Mouse (Mus musculus) liver, embryonic 14.5 days (tissue): ENCODE measurements at regions not wholly inside any gene's neighbourhood (a gene's known extent, or its start where the extent isn't known, plus 50 kb on each side); places are given as distances from the start of the nearest gene placed in this dataset.
"Not testable (repeated sequence)": the region's sequence is repeated elsewhere in the genome, so short reads cannot be mapped to it uniquely, and the experiment has no call there.

Experiments used
- ATAC-seq: fragments of 200-750 bp; cut with Nextera tagmentation; 2 replicates; pipeline ENCODE4 v1.8.0; 2017; ENCODE audit warnings: moderate number of reproducible peaks, mild to moderate bottlenecking, moderate library complexity; ENCODE audit not compliant: insufficient read depth
- DNase-seq, 3 experiments: peaks; one replicate each; pipeline ENCODE4 v3.0.0-alpha.2; 2012 to 2013; ENCODE audit warnings: low read depth in 3 of 3, low spot score in 3 of 3
- H3K27ac ChIP-seq: fragments of 300-500 bp; sonication (generic); 2 replicates; pipeline ENCODE4 v1.5.1; 2014; ENCODE audit warnings: moderate library complexity, mild to moderate bottlenecking, control low read depth, inconsistent platforms
- H3K27me3 ChIP-seq: fragments of 300-500 bp; sonication (generic); 2 replicates; pipeline ENCODE4 v1.6.1; 2014; ENCODE audit warnings: mild to moderate bottlenecking, low read length, moderate library complexity; ENCODE audit not compliant: control insufficient read depth, insufficient read depth
- H3K36me3 ChIP-seq: fragments of 300-500 bp; sonication (generic); replicated peaks from 2 replicates; pipeline ENCODE4 v1.6.1; 2014; ENCODE audit warnings: low read depth; ENCODE audit not compliant: control insufficient read depth, insufficient read depth
- H3K4me1 ChIP-seq, 2 experiments: fragments of 200-500 bp in 1 of 2; fragments of 300-500 bp in 1 of 2; sonication (generic) in 1 of 2; replicated peaks; 2 replicates each; pipeline ENCODE4 v1.6.1; 2012 to 2014; ENCODE audit warnings: antibody characterized with exemption in 1 of 2, inconsistent platforms in 1 of 2, low read length in 1 of 2; ENCODE audit not compliant: control insufficient read depth in 2 of 2, insufficient read depth in 2 of 2
- H3K4me2 ChIP-seq: fragments of 300-500 bp; sonication (generic); 2 replicates; pipeline ENCODE4 v1.6.1; 2014; ENCODE audit warnings: low read depth, mild to moderate bottlenecking, control low read depth, moderate library complexity
- H3K4me3 ChIP-seq, 2 experiments: fragments of 200-500 bp in 1 of 2; fragments of 300-500 bp in 1 of 2; sonication (generic) in 1 of 2; 2 replicates each; pipeline ENCODE4 v1.5.1; 2012 to 2014; ENCODE audit warnings: low read depth in 2 of 2, low read length in 2 of 2, mild to moderate bottlenecking in 2 of 2, control low read depth in 1 of 2, inconsistent platforms in 1 of 2, moderate library complexity in 1 of 2; ENCODE audit not compliant: insufficient read depth in 1 of 2
- H3K9ac ChIP-seq: fragments of 300-500 bp; sonication (generic); replicated peaks from 2 replicates; pipeline ENCODE4 v1.6.1; 2014; ENCODE audit warnings: mild to moderate bottlenecking, control low read depth, moderate library complexity
- H3K9me3 ChIP-seq: fragments of 300-500 bp; sonication (generic); 2 replicates; pipeline ENCODE4 v1.6.1; 2016; ENCODE audit warnings: low read length, mixed read lengths; ENCODE audit not compliant: control insufficient read depth
- CTCF ChIP-seq: IDR thresholded peaks from 2 replicates; pipeline ENCODE4 v1.5.1; 2016; ENCODE audit warnings: antibody characterized with exemption, low read depth, control low read depth
- EP300 ChIP-seq: IDR thresholded peaks from 2 replicates; pipeline ENCODE4 v1.6.1; 2016; ENCODE audit warnings: antibody characterized with exemption, low read depth
- WGBS: fragments of 180-500 bp; shearing (Covaris S2); extraction: QIAGEN DNeasy Blood & Tissue Kit; methylation state at CpG from one replicate; pipeline ENCODE4 v1.1.7; 2014; ENCODE audit not compliant: insufficient replicate concordance; 5-methylcytosine and 5-hydroxymethylcytosine counted together

DNA sequence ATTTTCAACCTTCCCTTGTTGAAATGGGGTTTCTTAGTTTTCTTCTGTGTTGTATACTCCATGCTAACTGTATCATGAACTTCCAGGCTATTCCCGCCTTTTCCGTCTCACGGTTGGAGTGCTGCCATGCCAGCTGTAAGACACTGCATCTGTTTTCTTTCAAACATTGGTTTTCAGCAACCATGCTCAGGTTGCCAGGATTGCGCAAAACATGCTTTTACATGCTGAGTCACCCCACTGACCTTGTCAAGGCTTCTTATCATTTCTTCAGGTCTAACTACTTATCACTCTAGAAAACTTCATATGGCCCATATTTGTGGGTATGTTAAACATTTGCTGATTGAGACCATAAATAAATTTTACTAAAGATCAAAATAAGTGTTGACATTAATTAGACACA is 551.2 kb downstream of the Tlr4 start:
- Histone ChIP-seq H3K36me3 (no peaks in the 10 kb centered on the region), H3K27me3 (no peaks in the 10 kb centered on the region), H3K4me1 (no peaks in the 10 kb centered on the region), H3K27ac (no peak overlapping the region), H3K9me3 (no peaks in the 10 kb centered on the region), H3K4me3 (no peak overlapping the region), H3K9ac (no peak overlapping the region), H3K4me2 (no peak overlapping the region)
- DNase-seq (no peak), ATAC-seq (no peak)
- 70% methylated on average over 4 of the region's 4 CpGs for WGBS
- no peak for TF ChIP-seq EP300

DNA sequence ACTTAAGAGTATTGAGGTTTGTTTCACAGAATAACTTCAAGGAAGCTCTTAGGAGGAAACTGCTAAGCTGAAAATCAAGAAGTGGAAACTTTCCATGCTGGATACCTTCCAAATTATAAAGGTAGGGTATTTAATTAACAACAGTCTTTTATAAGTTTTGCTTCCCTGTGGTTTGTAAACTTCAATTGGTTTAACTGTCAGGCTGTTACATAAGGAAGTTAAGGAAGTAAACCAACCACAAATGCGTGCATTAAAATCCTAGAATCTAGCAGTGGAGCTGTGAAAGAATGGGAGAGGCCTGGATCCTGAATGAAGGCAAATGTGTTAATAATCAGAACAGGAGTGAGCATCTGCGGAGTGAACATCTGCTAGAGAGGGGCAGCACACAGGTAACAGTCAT is 560.5 kb downstream of the Tlr4 start:
- 65% methylated on average over 2 of the region's 2 CpGs for WGBS
- H3K36me3 ChIP-seq, result no peaks in the 10 kb centered on the region
- no peaks in the 10 kb centered on the region for H3K27me3 ChIP-seq
- H3K4me3 ChIP-seq, result no peak overlapping the region
- no peak for ATAC-seq
- no peak for TF ChIP-seq CTCF
- no peak for TF ChIP-seq EP300
- no peak overlapping the region for H3K4me2 ChIP-seq
- no peak overlapping the region for H3K9ac ChIP-seq
- no peak for DNase-seq
- H3K9me3 ChIP-seq, result no peaks in the 10 kb centered on the region
- H3K4me1 ChIP-seq, result no peaks in the 10 kb centered on the region
- no peak overlapping the region for H3K27ac ChIP-seq

- no peak for DNase-seq
- WGBS, result 73% methylated on average over 4 of the region's 4 CpGs
- Histone ChIP-seq H3K36me3 (no peaks in the 10 kb centered on the region), H3K9ac (no peak overlapping the region), H3K9me3 (no peaks in the 10 kb centered on the region), H3K27ac (no peak overlapping the region), H3K27me3 (no peaks in the 10 kb centered on the region), H3K4me1 (no peaks in the 10 kb centered on the region), H3K4me2 (no peak overlapping the region), H3K4me3 (no peak overlapping the region)
- no peak for ATAC-seq
- TF ChIP-seq CTCF, result no peak
- no peak for TF ChIP-seq EP300
Measured at GRCm38 (mm10) chr4:67402977-67403376, 575.6 kb downstream of the Tlr4 start.

DNA sequence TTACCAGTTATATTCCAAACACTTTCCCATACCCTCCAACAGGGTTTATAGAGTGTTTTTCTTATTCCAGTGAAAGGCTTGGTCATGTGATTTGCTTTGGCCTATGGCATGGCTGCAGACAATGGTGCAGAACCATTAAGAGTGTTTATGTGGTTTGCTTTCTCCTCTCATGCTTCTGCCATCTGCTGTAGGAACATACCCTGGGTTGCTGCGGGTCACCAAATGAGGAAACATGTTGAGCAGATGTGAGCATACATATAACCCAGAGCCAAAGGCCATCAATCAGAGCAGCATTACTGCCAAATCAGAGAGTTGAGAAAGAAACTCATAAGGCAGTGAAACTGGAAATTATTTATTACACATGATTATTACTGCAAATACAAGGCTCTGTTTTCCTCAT is 596.7 kb downstream of the Tlr4 start:
- WGBS, result 44% methylated on average over 1 of the region's 1 CpGs
- Histone ChIP-seq H3K4me3 (no peak overlapping the region), H3K27me3 (no peaks in the 10 kb centered on the region), H3K9me3 (no peaks in the 10 kb centered on the region), H3K36me3 (no peaks in the 10 kb centered on the region), H3K27ac (no peak overlapping the region), H3K9ac (no peak overlapping the region), H3K4me2 (no peak overlapping the region), H3K4me1 (no peaks in the 10 kb centered on the region)
- ATAC-seq, result no peak
- no peak for DNase-seq
- no peak for TF ChIP-seq CTCF
- TF ChIP-seq EP300, result no peak

DNA sequence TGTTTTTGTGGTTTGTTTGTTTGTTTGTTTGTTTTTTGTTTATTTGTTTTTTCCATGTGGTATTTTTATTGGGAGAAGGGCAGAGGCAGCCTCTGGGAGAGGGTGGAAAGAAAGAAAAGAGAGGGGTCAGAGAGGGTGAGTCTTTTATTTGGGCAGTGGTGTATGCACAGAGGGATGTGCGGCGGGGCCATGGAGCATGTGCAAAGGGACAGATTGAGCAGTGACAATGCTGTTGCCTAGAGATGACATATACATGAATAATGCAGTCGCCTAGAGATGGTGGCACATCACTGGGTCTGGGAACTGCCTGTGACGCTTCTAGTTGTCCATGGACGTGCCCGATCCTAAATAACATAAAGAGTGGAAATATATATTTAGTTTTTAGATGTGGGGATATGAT is 598.3 kb downstream of the Tlr4 start:
- ATAC-seq, result no peak
- H3K9ac ChIP-seq, result no peak overlapping the region
- H3K36me3 ChIP-seq, result no peaks in the 10 kb centered on the region
- H3K4me2 ChIP-seq, result no peak overlapping the region
- no peak overlapping the region for H3K27ac ChIP-seq
- no peak for DNase-seq
- H3K4me3 ChIP-seq, result no peak overlapping the region
- H3K27me3 ChIP-seq, result no peaks in the 10 kb centered on the region
- no peaks in the 10 kb centered on the region for H3K4me1 ChIP-seq
- TF ChIP-seq EP300 (no peak), CTCF (no peak)
- H3K9me3 ChIP-seq, result no peaks in the 10 kb centered on the region
- 66% methylated on average over 6 of the region's 6 CpGs for WGBS

DNA sequence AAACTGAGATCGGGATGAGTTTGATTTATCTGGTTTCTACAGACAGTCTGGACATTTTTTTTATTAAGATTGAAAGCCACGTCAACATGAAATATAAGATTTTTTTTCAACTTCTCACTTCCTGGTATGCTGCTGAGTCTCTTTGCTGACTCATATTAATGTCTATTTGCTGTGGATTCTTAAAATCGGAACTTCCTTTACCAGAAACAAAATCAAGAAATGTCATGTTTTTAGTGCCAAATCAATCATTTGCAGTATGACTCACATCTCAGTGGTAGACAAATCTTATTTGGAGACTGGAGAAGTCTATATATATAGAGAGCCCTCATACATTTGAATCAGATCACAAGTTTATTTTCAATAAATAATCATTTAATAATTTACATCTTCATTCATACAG is 620.5 kb downstream of the Tlr4 start:
- Histone ChIP-seq H3K4me3 (no peak overlapping the region), H3K36me3 (no peaks in the 10 kb centered on the region), H3K4me2 (no peak overlapping the region), H3K9ac (no peak overlapping the region), H3K9me3 (no peaks in the 10 kb centered on the region), H3K27ac (no peak overlapping the region), H3K27me3 (no peaks in the 10 kb centered on the region), H3K4me1 (no peaks in the 10 kb centered on the region)
- TF ChIP-seq CTCF, result no peak
- WGBS, result 66% methylated on average over 3 of the region's 3 CpGs
- ATAC-seq (no peak), DNase-seq (no peak)

DNA sequence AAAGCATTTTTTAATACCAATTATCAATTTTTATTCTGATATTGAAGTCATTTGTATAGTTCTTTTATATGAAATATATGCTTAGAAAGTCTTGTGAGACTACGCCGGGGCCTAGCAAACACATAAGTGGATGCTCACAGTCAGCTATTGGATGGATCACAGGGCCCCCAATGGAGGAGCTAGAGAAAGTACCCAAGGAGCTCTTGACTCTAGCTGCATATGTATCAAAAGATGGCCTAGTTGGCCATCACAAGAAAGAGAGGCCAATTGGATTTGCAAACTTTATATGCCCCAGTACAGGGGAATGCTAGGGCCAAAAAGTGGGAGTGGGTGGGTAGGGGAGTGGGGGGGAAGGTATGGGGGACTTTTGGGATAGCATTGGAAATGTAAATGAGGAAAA is 632.5 kb downstream of the Tlr4 start:
- not testable (repeated sequence) for DNase-seq, H3K27me3 ChIP-seq, H3K27ac ChIP-seq, H3K9me3 ChIP-seq, H3K36me3 ChIP-seq, H3K4me2 ChIP-seq, H3K4me1 ChIP-seq, H3K4me3 ChIP-seq, H3K9ac ChIP-seq, ATAC-seq
- 70% methylated on average over 2 of the region's 2 CpGs for WGBS
